Mouse (Mus musculus) MEL (cell line): ENCODE data around the gene Med13l. TPM values are rescaled to one million over a fixed set of nuclear protein-coding genes. Genes with fewer than 3 reads are reported as not detected.

Experiments used
- DNase-seq: peaks from one replicate; pipeline ENCODE4 v3.0.0; 2011; ENCODE audit warnings: low read depth, low spot score
- H3K27ac ChIP-seq: 2 replicates; pipeline ENCODE4 v1.5.1; 2012; ENCODE audit warnings: low read depth, mild to moderate bottlenecking, control low read depth, low read length, moderate library complexity; ENCODE audit not compliant: control insufficient read depth
- H3K27me3 ChIP-seq, 2 experiments: fragments of 150-350 bp in 1 of 2; sonication (generic) in 1 of 2; 2 replicates each; pipeline ENCODE4 v1.6.1; 2012; ENCODE audit warnings: low read length in 2 of 2, mild to moderate bottlenecking in 2 of 2, improper control_type of control experiment in 1 of 2, moderate library complexity in 1 of 2; ENCODE audit not compliant: insufficient read depth in 2 of 2, control insufficient read depth in 1 of 2
- H3K36me3 ChIP-seq, 2 experiments: 2 replicates each; pipeline ENCODE4 v1.6.1; 2012 to 2014; ENCODE audit warnings: low read length in 2 of 2, improper control_type of control experiment in 1 of 2, inconsistent platforms in 1 of 2, mild to moderate bottlenecking in 1 of 2; ENCODE audit not compliant: insufficient read depth in 2 of 2, control insufficient read depth in 1 of 2
- H3K4me1 ChIP-seq, 2 experiments: fragments of 150-350 bp in 1 of 2; sonication (generic) in 1 of 2; 2 replicates each; pipeline ENCODE4 v1.6.1; 2012; ENCODE audit warnings: low read length in 2 of 2, improper control_type of control experiment in 1 of 2, mild to moderate bottlenecking in 1 of 2; ENCODE audit not compliant: insufficient read depth in 2 of 2, control insufficient read depth in 1 of 2
- H3K4me3 ChIP-seq, 2 experiments: fragments of 150-350 bp in 1 of 2; sonication (generic) in 1 of 2; 2 replicates each; pipeline ENCODE4 v1.5.1; 2012; ENCODE audit warnings: low read depth in 2 of 2, low read length in 2 of 2, mild to moderate bottlenecking in 2 of 2, moderate library complexity in 2 of 2, control low read depth in 1 of 2, improper control_type of control experiment in 1 of 2; ENCODE audit not compliant: control insufficient read depth in 1 of 2, insufficient read depth in 1 of 2
- H3K79me2 ChIP-seq: 2 replicates; pipeline ENCODE4 v1.6.1; 2012; ENCODE audit warnings: mild to moderate bottlenecking, low read length, moderate library complexity; ENCODE audit not compliant: control insufficient read depth, poor library complexity, insufficient read depth
- H3K9ac ChIP-seq: 2 replicates; pipeline ENCODE4 v1.6.1; 2012; ENCODE audit warnings: low read depth, mild to moderate bottlenecking, control low read depth, low read length, moderate library complexity; ENCODE audit not compliant: control insufficient read depth, poor library complexity, severe bottlenecking
- H3K9me3 ChIP-seq: fragments of 150-350 bp; sonication (generic); replicated peaks from 2 replicates; pipeline ENCODE4 v1.6.1; 2012; ENCODE audit warnings: mild to moderate bottlenecking, low read length, improper control_type of control experiment, moderate library complexity; ENCODE audit not compliant: insufficient read depth
- BHLHE40 ChIP-seq: IDR thresholded peaks from 2 replicates; pipeline ENCODE4 v1.6.1; 2012; ENCODE audit warnings: low read depth, mild to moderate bottlenecking, inconsistent platforms, low read length, improper control_type of control experiment, borderline replicate concordance
- CHD1 ChIP-seq: IDR thresholded peaks from 2 replicates; pipeline ENCODE4 v1.6.1; 2012; ENCODE audit warnings: low read depth, mild to moderate bottlenecking, inconsistent platforms, low read length, improper control_type of control experiment
- CHD2 ChIP-seq: IDR thresholded peaks from 2 replicates; pipeline ENCODE4 v1.6.1; 2011; ENCODE audit warnings: low read length, improper control_type of control experiment
- ELF1 ChIP-seq: IDR thresholded peaks from 2 replicates; pipeline ENCODE4 v1.6.1; 2014; ENCODE audit warnings: low read depth, mild to moderate bottlenecking, inconsistent platforms, low read length, improper control_type of control experiment, moderate library complexity
- EP300 ChIP-seq, 2 experiments: IDR thresholded peaks; 2 replicates each; pipeline ENCODE4 v1.6.1; 2011; ENCODE audit warnings: improper control_type of control experiment in 2 of 2, low read length in 2 of 2, low read depth in 1 of 2, mild to moderate bottlenecking in 1 of 2
- GABPA ChIP-seq: IDR thresholded peaks from 2 replicates; pipeline ENCODE4 v1.6.1; 2012; ENCODE audit warnings: low read depth, mild to moderate bottlenecking, inconsistent platforms, low read length, improper control_type of control experiment, moderate library complexity
- GATA1 ChIP-seq: IDR thresholded peaks from 2 replicates; pipeline ENCODE4 v1.6.1; 2011; ENCODE audit warnings: low read depth, low read length, improper control_type of control experiment
- HCFC1 ChIP-seq: IDR thresholded peaks from 2 replicates; pipeline ENCODE4 v1.6.1; 2012; ENCODE audit warnings: low read depth, mild to moderate bottlenecking, inconsistent platforms, low read length, improper control_type of control experiment, moderate library complexity
- JUND ChIP-seq: IDR thresholded peaks from 2 replicates; pipeline ENCODE4 v1.6.1; 2011; ENCODE audit warnings: low read depth, mild to moderate bottlenecking, improper control_type of control experiment, low read length
- KAT2A ChIP-seq: conservative IDR thresholded peaks from 2 replicates; pipeline ENCODE4 v1.6.1; 2012; ENCODE audit warnings: low read depth, low read length, improper control_type of control experiment, inconsistent platforms
- MAFK ChIP-seq: IDR thresholded peaks from 2 replicates; pipeline ENCODE4 v1.6.1; 2011; ENCODE audit warnings: low read depth, mild to moderate bottlenecking, low read length, improper control_type of control experiment, borderline replicate concordance
- MAZ ChIP-seq: IDR thresholded peaks from 2 replicates; pipeline ENCODE4 v1.6.1; 2012; ENCODE audit warnings: low read depth, mild to moderate bottlenecking, inconsistent platforms, low read length, improper control_type of control experiment
- MEF2A ChIP-seq: IDR thresholded peaks from 2 replicates; pipeline ENCODE4 v1.6.1; 2014; ENCODE audit warnings: low read depth, mild to moderate bottlenecking, inconsistent platforms, low read length, improper control_type of control experiment; ENCODE audit not compliant: poor library complexity, insufficient replicate concordance, severe bottlenecking; ENCODE audit errors: extremely low read depth
- MXI1 ChIP-seq: IDR thresholded peaks from 2 replicates; pipeline ENCODE4 v1.6.1; 2011; ENCODE audit warnings: mild to moderate bottlenecking, low read depth, low read length, improper control_type of control experiment
- MYB ChIP-seq: IDR thresholded peaks from 2 replicates; pipeline ENCODE4 v1.6.1; 2011; ENCODE audit warnings: mild to moderate bottlenecking, low read depth, low read length, improper control_type of control experiment
- MYC ChIP-seq: IDR thresholded peaks from 2 replicates; pipeline ENCODE4 v1.6.1; 2011; ENCODE audit warnings: low read depth, mild to moderate bottlenecking, low read length, improper control_type of control experiment, moderate library complexity
- NELFE ChIP-seq: IDR thresholded peaks from 2 replicates; pipeline ENCODE4 v1.6.1; 2011; ENCODE audit warnings: low read depth, low read length, improper control_type of control experiment
- POLR2AphosphoS5 ChIP-seq: IDR thresholded peaks from 2 replicates; pipeline ENCODE4 v1.6.1; 2012; ENCODE audit warnings: low read depth, borderline replicate concordance, mild to moderate bottlenecking, inconsistent platforms, low read length, moderate library complexity, mixed read lengths
- SMC3 ChIP-seq: IDR thresholded peaks from 2 replicates; pipeline ENCODE4 v1.6.1; 2011; ENCODE audit warnings: low read depth, low read length, improper control_type of control experiment
- TAL1 ChIP-seq: IDR thresholded peaks from 2 replicates; pipeline ENCODE4 v1.6.1; 2012; ENCODE audit warnings: mild to moderate bottlenecking, inconsistent platforms, low read length, moderate library complexity, mixed read lengths
- TBP ChIP-seq: IDR thresholded peaks from 2 replicates; pipeline ENCODE4 v1.8.0; 2011; ENCODE audit warnings: low read depth, low read length, improper control_type of control experiment
- ZC3H11A ChIP-seq: IDR thresholded peaks from 2 replicates; pipeline ENCODE4 v1.6.1; 2012; ENCODE audit warnings: low read depth, mild to moderate bottlenecking, inconsistent platforms, low read length, improper control_type of control experiment
- ZMIZ1 ChIP-seq: IDR thresholded peaks from 2 replicates; pipeline ENCODE4 v1.6.1; 2012; ENCODE audit warnings: low read depth, mild to moderate bottlenecking, inconsistent platforms, low read length, improper control_type of control experiment, moderate library complexity
- ZNF384 ChIP-seq: IDR thresholded peaks from 2 replicates; pipeline ENCODE4 v1.6.1; 2012; ENCODE audit warnings: low read depth, mild to moderate bottlenecking, inconsistent platforms, low read length, improper control_type of control experiment
- polyA plus RNA-seq, 2 experiments: library from polyadenylated mRNA; stranded (reverse) in 1 of 2; unstranded in 1 of 2; fragments of >175 nt in 1 of 2; fragments of >200 nt in 1 of 2; gene quantifications; 2 replicates each; pipeline versions ENCODE4 v1.2.1 to v1.2.4; 2012; ENCODE audit warnings: low replicate concordance in 2 of 2, low read depth in 1 of 2; ENCODE audit not compliant: insufficient read length in 2 of 2, insufficient read depth in 1 of 2, missing spikeins in 1 of 2
- total RNA-seq: library from RNA; depleted of rRNA; stranded (reverse); fragments of 300-350 nt; gene quantifications from 2 replicates; pipeline ENCODE4 v1.2.3, GENCODE M21; 2012

The Med13l gene
- total and polyA plus RNA-seq, 3 experiments = 13.4 to 16.1 TPM; not detected in 1

DNA sequence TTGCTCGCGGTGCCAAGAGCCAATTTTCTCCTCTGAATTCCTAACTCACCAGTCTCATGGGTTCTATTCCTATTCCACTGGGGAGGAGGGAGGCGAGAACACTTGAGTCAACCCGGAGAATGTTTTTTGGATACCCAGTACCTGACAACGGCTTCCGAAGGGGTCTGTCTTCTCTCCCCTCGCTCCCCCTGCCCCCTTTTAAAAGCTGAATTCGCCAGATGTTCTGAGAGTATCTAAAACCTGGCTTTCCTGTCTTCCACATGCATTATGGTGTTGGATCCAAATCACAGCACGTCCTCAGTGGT, 46.0 kb upstream of the Med13l start:
- Histone ChIP-seq H3K27me3 (no peaks in the 10 kb centered on the region), H3K4me3 (no peak overlapping the region), H3K4me1 (no peaks in the 10 kb centered on the region), H3K27ac (no peak overlapping the region), H3K9me3 (no peaks in the 10 kb centered on the region), H3K9ac (no peak overlapping the region), H3K36me3 (no peaks in the 10 kb centered on the region), H3K79me2 (no peaks in the 10 kb centered on the region)
- no peak for TF ChIP-seq MXI1
- no peak for TF ChIP-seq CHD2
- TF ChIP-seq HCFC1 = no peak
- TF ChIP-seq MEF2A = no peak
- TF ChIP-seq KAT2A = no peak
- TF ChIP-seq MYC = no peak
- no peak for TF ChIP-seq GATA1
- TF ChIP-seq ZNF384 = no peak
- no peak for TF ChIP-seq POLR2AphosphoS5
- TF ChIP-seq BHLHE40 = no peak
- no peak for TF ChIP-seq ZMIZ1
- no peak for TF ChIP-seq MAZ
- TF ChIP-seq JUND = no peak
- no peak for TF ChIP-seq TAL1
- DNase-seq = no peak

DNA sequence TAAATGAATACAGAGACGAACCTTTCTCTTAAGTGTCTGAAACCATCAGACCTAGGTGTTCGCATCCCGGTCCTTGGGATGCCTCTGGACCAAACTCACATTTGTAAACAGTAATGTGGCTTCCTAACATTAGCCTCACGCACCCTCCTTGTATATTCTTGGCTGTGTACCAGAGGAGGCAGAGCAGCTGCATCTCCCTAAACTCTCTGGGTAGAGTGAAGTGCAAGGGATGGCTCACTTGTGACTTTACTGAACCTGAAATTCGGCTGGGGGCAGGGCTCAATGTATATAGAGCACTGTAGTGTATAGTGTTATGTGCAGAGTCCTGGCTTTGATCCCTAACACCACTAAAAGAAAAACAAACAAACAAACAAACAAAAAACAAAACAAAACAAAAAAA, 45.6 kb upstream of the Med13l start:
- H3K4me3 ChIP-seq = no peak overlapping the region

More for the DNA sequence above, 45.6 kb upstream of the Med13l start:
- TF ChIP-seq EP300 (IDR thresholded peaks at IDR 0.05; ENCODE audit: low read depth in 1 of 2, low read length in 2 of 2) = no peak
- no peak for TF ChIP-seq NELFE
- no peak for TF ChIP-seq ELF1
- TF ChIP-seq MYB = no peak
- TF ChIP-seq ZC3H11A = no peak
- no peak for TF ChIP-seq TBP
- TF ChIP-seq MXI1 = no peak
- TF ChIP-seq GABPA = no peak
- no peak for TF ChIP-seq MEF2A
- no peak for TF ChIP-seq MAFK
- no peak for TF ChIP-seq CHD1
- TF ChIP-seq SMC3 = no peak
- TF ChIP-seq GATA1 = no peak
- Histone ChIP-seq H3K9me3 (no peaks in the 10 kb centered on the region), H3K36me3 (no peaks in the 10 kb centered on the region), H3K27me3 (no peaks in the 10 kb centered on the region), H3K9ac (no peak overlapping the region), H3K4me1 (no peaks in the 10 kb centered on the region), H3K79me2 (no peaks in the 10 kb centered on the region), H3K27ac (no peak overlapping the region)
- DNase-seq = no peak
